Mouse (Mus musculus) MEL (cell line): ENCODE data around the gene Ccdc85a. TPM values are rescaled to one million over a fixed set of nuclear protein-coding genes. Genes with fewer than 3 reads are reported as not detected.

ENCODE experiments used
- DNase-seq: peaks from one replicate; pipeline ENCODE4 v3.0.0; 2011; ENCODE audit warnings: low read depth, low spot score
- H3K27ac ChIP-seq: 2 replicates; pipeline ENCODE4 v1.5.1; 2012; ENCODE audit warnings: low read depth, mild to moderate bottlenecking, control low read depth, low read length, moderate library complexity; ENCODE audit not compliant: control insufficient read depth
- H3K27me3 ChIP-seq, 2 experiments: fragments of 150-350 bp in 1 of 2; sonication (generic) in 1 of 2; 2 replicates each; pipeline ENCODE4 v1.6.1; 2012; ENCODE audit warnings: low read length in 2 of 2, mild to moderate bottlenecking in 2 of 2, improper control_type of control experiment in 1 of 2, moderate library complexity in 1 of 2; ENCODE audit not compliant: insufficient read depth in 2 of 2, control insufficient read depth in 1 of 2
- H3K36me3 ChIP-seq, 2 experiments: 2 replicates each; pipeline ENCODE4 v1.6.1; 2012 to 2014; ENCODE audit warnings: low read length in 2 of 2, improper control_type of control experiment in 1 of 2, inconsistent platforms in 1 of 2, mild to moderate bottlenecking in 1 of 2; ENCODE audit not compliant: insufficient read depth in 2 of 2, control insufficient read depth in 1 of 2
- H3K4me1 ChIP-seq, 2 experiments: fragments of 150-350 bp in 1 of 2; sonication (generic) in 1 of 2; 2 replicates each; pipeline ENCODE4 v1.6.1; 2012; ENCODE audit warnings: low read length in 2 of 2, improper control_type of control experiment in 1 of 2, mild to moderate bottlenecking in 1 of 2; ENCODE audit not compliant: insufficient read depth in 2 of 2, control insufficient read depth in 1 of 2
- H3K4me3 ChIP-seq, 2 experiments: fragments of 150-350 bp in 1 of 2; sonication (generic) in 1 of 2; 2 replicates each; pipeline ENCODE4 v1.5.1; 2012; ENCODE audit warnings: low read depth in 2 of 2, low read length in 2 of 2, mild to moderate bottlenecking in 2 of 2, moderate library complexity in 2 of 2, control low read depth in 1 of 2, improper control_type of control experiment in 1 of 2; ENCODE audit not compliant: control insufficient read depth in 1 of 2, insufficient read depth in 1 of 2
- H3K79me2 ChIP-seq: 2 replicates; pipeline ENCODE4 v1.6.1; 2012; ENCODE audit warnings: mild to moderate bottlenecking, low read length, moderate library complexity; ENCODE audit not compliant: control insufficient read depth, poor library complexity, insufficient read depth
- H3K9ac ChIP-seq: 2 replicates; pipeline ENCODE4 v1.6.1; 2012; ENCODE audit warnings: low read depth, mild to moderate bottlenecking, control low read depth, low read length, moderate library complexity; ENCODE audit not compliant: control insufficient read depth, poor library complexity, severe bottlenecking
- H3K9me3 ChIP-seq: fragments of 150-350 bp; sonication (generic); replicated peaks from 2 replicates; pipeline ENCODE4 v1.6.1; 2012; ENCODE audit warnings: mild to moderate bottlenecking, low read length, improper control_type of control experiment, moderate library complexity; ENCODE audit not compliant: insufficient read depth
- CHD2 ChIP-seq: IDR thresholded peaks from 2 replicates; pipeline ENCODE4 v1.6.1; 2011; ENCODE audit warnings: low read length, improper control_type of control experiment
- ELF1 ChIP-seq: IDR thresholded peaks from 2 replicates; pipeline ENCODE4 v1.6.1; 2014; ENCODE audit warnings: low read depth, mild to moderate bottlenecking, inconsistent platforms, low read length, improper control_type of control experiment, moderate library complexity
- ETS1 ChIP-seq: IDR thresholded peaks from 2 replicates; pipeline ENCODE4 v1.6.1; 2012; ENCODE audit warnings: low read depth, mild to moderate bottlenecking, inconsistent platforms, low read length, improper control_type of control experiment, moderate library complexity
- KAT2A ChIP-seq: conservative IDR thresholded peaks from 2 replicates; pipeline ENCODE4 v1.6.1; 2012; ENCODE audit warnings: low read depth, low read length, improper control_type of control experiment, inconsistent platforms
- MAFK ChIP-seq: IDR thresholded peaks from 2 replicates; pipeline ENCODE4 v1.6.1; 2011; ENCODE audit warnings: low read depth, mild to moderate bottlenecking, low read length, improper control_type of control experiment, borderline replicate concordance
- MAX ChIP-seq: IDR thresholded peaks from 2 replicates; pipeline ENCODE4 v1.6.1; 2011; ENCODE audit warnings: low read length, improper control_type of control experiment
- MYB ChIP-seq: IDR thresholded peaks from 2 replicates; pipeline ENCODE4 v1.6.1; 2011; ENCODE audit warnings: mild to moderate bottlenecking, low read depth, low read length, improper control_type of control experiment
- MYC ChIP-seq: IDR thresholded peaks from 2 replicates; pipeline ENCODE4 v1.6.1; 2011; ENCODE audit warnings: low read depth, mild to moderate bottlenecking, low read length, improper control_type of control experiment, moderate library complexity
- NRF1 ChIP-seq: IDR thresholded peaks from 2 replicates; pipeline ENCODE4 v1.6.1; 2014; ENCODE audit warnings: low read depth, mild to moderate bottlenecking, inconsistent platforms, low read length, improper control_type of control experiment, moderate library complexity; ENCODE audit not compliant: poor library complexity, insufficient read depth, severe bottlenecking
- POLR2AphosphoS2 ChIP-seq: IDR thresholded peaks from 2 replicates; pipeline ENCODE4 v1.6.1; 2011; ENCODE audit warnings: low read length, improper control_type of control experiment
- RAD21 ChIP-seq: IDR thresholded peaks from 2 replicates; pipeline ENCODE4 v1.6.1; 2011; ENCODE audit warnings: mild to moderate bottlenecking, low read depth, low read length, improper control_type of control experiment
- RCOR1 ChIP-seq: IDR thresholded peaks from 2 replicates; pipeline ENCODE4 v1.6.1; 2012; ENCODE audit warnings: low read depth, mild to moderate bottlenecking, inconsistent platforms, low read length, improper control_type of control experiment
- SIN3A ChIP-seq: IDR thresholded peaks from 2 replicates; pipeline ENCODE4 v1.6.1; 2012; ENCODE audit warnings: low read length, improper control_type of control experiment, inconsistent platforms
- SMC3 ChIP-seq: IDR thresholded peaks from 2 replicates; pipeline ENCODE4 v1.6.1; 2011; ENCODE audit warnings: low read depth, low read length, improper control_type of control experiment
- UBTF ChIP-seq: IDR thresholded peaks from 2 replicates; pipeline ENCODE4 v1.6.1; 2012; ENCODE audit warnings: low read depth, mild to moderate bottlenecking, inconsistent platforms, low read length, improper control_type of control experiment, moderate library complexity, borderline replicate concordance; ENCODE audit not compliant: insufficient read depth
- USF1 ChIP-seq: IDR thresholded peaks from 2 replicates; pipeline ENCODE4 v1.6.1; 2014; ENCODE audit warnings: low read depth, mild to moderate bottlenecking, inconsistent platforms, low read length, improper control_type of control experiment, moderate library complexity
- ZKSCAN1 ChIP-seq: IDR thresholded peaks from 2 replicates; pipeline ENCODE4 v1.6.1; 2012; ENCODE audit warnings: low read depth, mild to moderate bottlenecking, inconsistent platforms, low read length, improper control_type of control experiment, moderate library complexity
- ZMIZ1 ChIP-seq: IDR thresholded peaks from 2 replicates; pipeline ENCODE4 v1.6.1; 2012; ENCODE audit warnings: low read depth, mild to moderate bottlenecking, inconsistent platforms, low read length, improper control_type of control experiment, moderate library complexity
- polyA plus RNA-seq, 2 experiments: library from polyadenylated mRNA; stranded (reverse) in 1 of 2; unstranded in 1 of 2; fragments of >175 nt in 1 of 2; fragments of >200 nt in 1 of 2; gene quantifications; 2 replicates each; pipeline versions ENCODE4 v1.2.1 to v1.2.4; 2012; ENCODE audit warnings: low replicate concordance in 2 of 2, low read depth in 1 of 2; ENCODE audit not compliant: insufficient read length in 2 of 2, insufficient read depth in 1 of 2, missing spikeins in 1 of 2
- total RNA-seq: library from RNA; depleted of rRNA; stranded (reverse); fragments of 300-350 nt; gene quantifications from 2 replicates; pipeline ENCODE4 v1.2.3, GENCODE M21; 2012

The Ccdc85a gene
- total and polyA plus RNA-seq, 3 experiments: not detected

- no peaks in the 10 kb centered on the region for H3K79me2 ChIP-seq
- H3K4me1 ChIP-seq: no peaks in the 10 kb centered on the region
- H3K27ac ChIP-seq: no peak overlapping the region
- H3K36me3 ChIP-seq: no peaks in the 10 kb centered on the region
- no peaks in the 10 kb centered on the region for H3K9me3 ChIP-seq
- TF ChIP-seq SIN3A: no peak
- TF ChIP-seq KAT2A: no peak
- TF ChIP-seq USF1: no peak
- TF ChIP-seq NRF1: no peak
- no peak for TF ChIP-seq ZMIZ1
- TF ChIP-seq ZKSCAN1: no peak
- TF ChIP-seq ELF1: no peak
- TF ChIP-seq MYC: no peak
- TF ChIP-seq UBTF: no peak
- no peak for TF ChIP-seq MAX
- TF ChIP-seq SMC3: no peak
- no peak for TF ChIP-seq MYB
- no peak for TF ChIP-seq RCOR1
- no peak overlapping the region for H3K9ac ChIP-seq
- DNase-seq: no peak
- H3K27me3 ChIP-seq: no peaks in the 10 kb centered on the region
- no peak overlapping the region for H3K4me3 ChIP-seq
These were observed 82.9 kb downstream of the Ccdc85a start for GRCm38 (mm10) chr11:28501190-28501589.

GRCm38 (mm10) chr11:28497034-28497433, 87.1 kb downstream of the Ccdc85a start:
- Histone ChIP-seq H3K4me3 (no peak overlapping the region), H3K9ac (no peak overlapping the region), H3K79me2 (no peaks in the 10 kb centered on the region), H3K9me3 (no peaks in the 10 kb centered on the region), H3K27me3 (no peaks in the 10 kb centered on the region), H3K27ac (no peak overlapping the region), H3K4me1 (no peaks in the 10 kb centered on the region), H3K36me3 (no peaks in the 10 kb centered on the region)
- no peak for DNase-seq
- TF ChIP-seq MAFK: no peak
- no peak for TF ChIP-seq UBTF
- TF ChIP-seq POLR2AphosphoS2: no peak
- no peak for TF ChIP-seq ETS1
- TF ChIP-seq RAD21: no peak
- no peak for TF ChIP-seq ZKSCAN1
- no peak for TF ChIP-seq CHD2
